Mouse (Mus musculus) ES-Bruce4 (cell line): ENCODE measurements around the gene Tbcd.

ENCODE experiments used
- CTCF ChIP-seq: IDR thresholded peaks from one replicate; pipeline ENCODE4 v1.8.1; 2011; ENCODE audit warnings: low read depth, low read length
- EP300 ChIP-seq: IDR thresholded peaks from 2 replicates; pipeline ENCODE4 v1.6.1; 2011; ENCODE audit warnings: low read depth, low read length; ENCODE audit not compliant: insufficient read depth
- POLR2A ChIP-seq: IDR thresholded peaks from one replicate; pipeline ENCODE4 v1.8.1; 2011; ENCODE audit warnings: low read length; ENCODE audit not compliant: insufficient read depth

DNA sequence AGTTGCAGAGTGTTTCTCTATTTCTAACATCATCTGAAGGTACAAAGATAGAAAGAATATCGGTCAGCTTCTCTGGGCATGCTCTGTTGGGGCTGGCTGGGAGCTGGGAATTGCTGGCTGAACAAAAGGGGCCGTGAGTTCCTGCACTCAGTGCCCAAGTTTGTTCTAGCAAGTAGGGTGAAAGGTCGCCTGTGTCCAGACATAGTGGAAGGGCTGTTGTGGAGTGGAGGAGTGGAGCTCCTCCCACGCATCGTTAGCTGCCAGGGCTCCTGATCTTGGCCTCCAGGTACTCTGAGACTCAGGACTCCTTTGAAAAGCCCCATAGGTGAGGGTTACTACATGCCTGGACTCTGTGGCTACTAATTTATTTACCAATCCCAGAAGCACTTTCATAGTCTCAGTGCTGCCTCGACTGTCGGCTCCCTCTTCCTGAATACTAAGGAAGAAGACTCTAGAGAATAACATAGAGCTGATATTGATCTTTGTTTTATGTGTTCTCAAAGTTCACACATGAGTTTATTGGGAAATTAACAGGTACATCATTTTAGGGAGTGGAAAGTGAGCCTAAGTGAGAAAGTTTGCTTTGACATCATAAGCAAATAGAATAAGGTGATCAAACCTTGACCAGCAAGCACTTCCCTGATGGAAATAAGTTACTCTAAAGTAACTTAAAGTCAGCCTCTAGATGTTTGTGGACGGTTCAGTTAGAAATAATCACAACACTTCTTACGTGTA is 58.9 kb downstream of the Tbcd start:
- TF ChIP-seq CTCF (no peak), POLR2A (no peak), EP300 (no peak)
